Mouse (Mus musculus) frontal cortex, adult (tissue): ENCODE measurements around the gene 4930523C07Rik.

Source experiments
- ATAC-seq: cut with Nextera tagmentation; 2 replicates; pipeline ENCODE4 v1.9.2; 2017; ENCODE audit warnings: mild to moderate bottlenecking, moderate library complexity, mixed read lengths; ENCODE audit not compliant: low TSS enrichment

The 4930523C07Rik gene

DNA sequence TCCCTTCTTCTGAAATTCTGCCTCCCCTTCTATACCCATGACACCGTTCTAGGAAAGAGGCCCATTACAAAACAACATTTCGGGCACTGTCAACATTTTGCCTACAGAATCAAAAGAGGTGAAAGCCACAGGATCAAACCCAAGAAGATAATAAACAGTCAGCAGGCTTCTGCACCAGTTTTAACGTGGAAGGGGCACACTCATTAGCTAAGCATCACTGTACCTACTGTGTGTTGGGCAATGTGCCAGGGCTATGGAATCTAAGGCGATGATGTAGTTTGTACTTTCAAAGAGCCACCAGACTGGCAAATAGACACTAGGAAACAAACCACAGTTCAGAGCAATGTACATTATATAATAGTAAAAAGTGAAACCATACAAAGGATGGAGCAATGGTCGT is 1.8 kb downstream of the 4930523C07Rik start:
- no peak for ATAC-seq

GRCm38 (mm10) chr1:160046786-160047185 is 2.6 kb downstream of the 4930523C07Rik start:
- ATAC-seq, result no peak

GRCm38 (mm10) chr1:160047481-160047931 is 3.3 kb downstream of the 4930523C07Rik start:
- no peak for ATAC-seq

DNA sequence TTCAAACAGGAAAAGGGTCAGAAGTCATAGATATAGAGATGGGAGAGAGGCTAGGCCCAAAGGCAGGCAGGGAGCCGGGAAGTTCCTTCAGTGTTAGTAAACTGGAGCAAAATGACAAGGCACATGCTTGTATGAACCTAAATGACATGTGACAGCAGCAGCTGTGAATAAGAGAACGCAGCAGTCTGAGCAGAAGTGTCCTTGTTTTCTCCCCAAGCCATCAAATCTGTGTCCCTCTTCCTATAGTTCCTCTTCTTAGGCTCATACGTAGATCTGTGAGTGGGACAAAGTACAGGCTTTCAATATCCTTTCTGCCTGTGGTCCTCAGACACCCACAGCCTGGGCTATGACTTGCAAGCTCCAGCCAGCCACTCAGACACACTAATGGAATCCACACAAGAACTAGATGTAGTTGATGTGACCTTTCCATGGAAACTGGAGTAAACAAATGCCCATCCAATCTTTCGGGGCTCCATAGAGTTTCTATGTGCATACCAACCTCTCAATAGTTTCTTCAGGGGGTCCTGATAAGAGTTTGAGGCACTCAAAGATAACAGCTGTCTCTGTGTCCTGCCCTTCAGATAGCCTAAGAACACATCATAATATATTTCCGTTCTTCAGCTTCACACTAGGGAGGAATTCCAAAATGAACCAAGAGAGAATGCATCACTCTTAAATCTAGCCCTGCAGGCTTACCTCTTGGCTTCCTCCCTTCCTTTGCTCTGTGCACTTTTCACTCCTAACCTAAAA is 5.1 kb downstream of the 4930523C07Rik start:
- ATAC-seq, result no peak

DNA sequence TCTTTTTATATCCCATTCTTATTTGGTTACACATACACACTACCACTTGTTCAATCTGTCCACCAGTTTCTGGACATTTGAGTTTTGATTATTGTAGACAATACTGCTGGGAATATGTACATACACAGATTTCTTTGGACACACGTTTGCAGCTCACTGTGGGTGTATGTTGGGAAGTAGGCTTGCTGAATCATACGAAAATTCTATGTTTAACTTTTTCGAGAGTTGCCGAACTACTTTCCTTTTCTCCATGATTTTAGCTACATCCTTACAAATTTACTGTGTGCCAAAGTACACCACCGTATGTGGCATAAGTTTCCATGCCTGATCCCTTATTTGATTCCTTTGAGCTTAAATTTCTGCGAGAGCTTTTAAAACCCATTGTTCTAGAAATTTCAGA is 6.7 kb downstream of the 4930523C07Rik start:
- ATAC-seq, result peak; percentile 93

GRCm38 (mm10) chr1:160052556-160053315 is 8.6 kb downstream of the 4930523C07Rik start:
- ATAC-seq, result no peak

DNA sequence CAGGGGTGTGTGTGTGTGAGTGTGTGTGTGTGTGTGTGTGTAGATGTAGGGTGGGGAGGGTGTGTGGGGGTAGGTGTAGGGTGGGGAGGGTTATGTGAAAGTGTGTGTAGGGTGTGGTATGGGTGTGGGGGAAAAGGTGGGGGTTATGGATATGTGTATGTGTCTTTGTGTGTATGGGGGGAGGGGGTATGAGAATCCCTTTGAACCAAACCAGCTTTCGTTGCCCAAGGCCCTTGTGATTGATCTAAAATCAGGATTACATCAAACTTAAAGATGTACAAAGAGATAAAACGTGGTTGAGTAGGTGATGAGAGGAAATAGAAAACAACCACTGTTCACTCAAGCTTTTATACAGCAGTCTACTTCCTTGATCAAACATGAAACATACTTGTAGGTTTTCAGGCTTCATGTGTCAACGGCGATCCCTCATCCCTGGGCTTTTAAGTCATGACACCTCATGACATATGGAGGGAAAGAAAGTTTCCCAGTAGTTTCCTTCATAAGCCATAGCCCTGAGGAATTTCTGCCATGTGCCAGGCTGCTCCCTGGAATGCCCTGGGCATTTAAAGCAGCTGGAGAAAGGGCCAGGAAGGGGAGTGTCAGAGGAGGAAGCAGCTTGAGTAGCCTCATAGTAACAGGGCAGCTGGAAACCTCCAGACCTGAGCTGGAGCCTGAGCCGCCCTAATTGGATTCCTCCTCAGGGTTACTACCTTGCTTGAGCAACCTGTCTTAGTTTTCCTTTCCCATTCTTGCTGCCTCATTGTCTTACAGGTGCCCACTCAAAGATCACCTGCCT is 9.5 kb downstream of the 4930523C07Rik start:
- no peak for ATAC-seq

GRCm38 (mm10) chr1:160054366-160055078 is 10.3 kb downstream of the 4930523C07Rik start:
- no peak for ATAC-seq

DNA sequence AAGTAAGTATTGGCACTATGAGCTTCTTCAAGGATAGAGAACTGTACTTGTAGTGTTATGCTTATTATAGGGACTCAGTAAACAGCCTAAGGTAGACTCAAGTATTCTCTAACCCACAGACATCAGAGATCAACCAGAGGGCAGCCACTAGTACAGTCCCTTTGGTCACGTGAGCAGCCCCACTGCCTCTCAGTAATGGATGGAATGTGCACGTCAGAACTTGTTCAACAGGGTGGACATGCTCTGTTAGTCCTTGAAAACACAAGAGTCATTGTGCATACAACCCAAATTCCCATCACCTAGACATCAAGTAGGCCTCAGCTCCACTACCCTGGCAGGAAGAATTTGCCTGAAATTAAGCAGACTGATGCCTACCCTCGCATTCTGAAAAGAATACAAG is 13.5 kb downstream of the 4930523C07Rik start:
- no peak for ATAC-seq

- no peak for ATAC-seq
These were observed 15.7 kb downstream of the 4930523C07Rik start for GRCm38 (mm10) chr1:160059908-160060307.

- ATAC-seq, result no peak
These were observed 16.4 kb downstream of the 4930523C07Rik start for GRCm38 (mm10) chr1:160060542-160060941.

- ATAC-seq, result no peak
These were observed 17.1 kb downstream of the 4930523C07Rik start for GRCm38 (mm10) chr1:160061321-160061720.

DNA sequence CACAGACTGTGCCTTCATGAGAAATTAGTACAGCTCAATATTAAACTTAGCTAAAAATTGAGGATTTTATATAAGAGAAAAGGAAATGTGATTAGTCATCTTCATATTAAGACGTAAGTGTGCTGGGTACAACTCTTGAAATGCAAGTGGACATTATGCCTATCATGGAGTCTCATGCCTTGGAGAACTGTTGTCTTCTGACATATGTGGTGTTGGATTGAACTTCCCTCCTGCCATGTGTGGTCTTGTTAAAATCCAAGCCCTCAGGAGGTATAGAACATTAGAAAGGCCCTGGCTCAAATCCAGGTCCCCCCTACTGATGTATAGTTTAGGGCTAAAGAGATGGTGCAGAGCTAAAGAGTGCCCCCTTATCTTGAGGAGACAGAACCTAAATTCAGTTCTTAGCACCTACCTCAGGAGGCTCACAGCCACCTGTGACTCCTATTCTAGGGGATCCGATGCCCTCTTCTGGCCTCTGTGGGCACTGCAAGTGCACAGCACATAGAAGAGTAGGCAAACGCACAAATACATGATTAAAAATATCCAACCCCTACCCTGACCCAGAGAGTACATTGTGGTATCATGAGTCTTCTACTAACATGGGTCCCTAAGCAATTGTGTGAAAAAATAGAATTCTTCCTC is 17.7 kb downstream of the 4930523C07Rik start:
- ATAC-seq, result no peak

- no peak for ATAC-seq
These were observed 20.5 kb downstream of the 4930523C07Rik start for GRCm38 (mm10) chr1:160064547-160065144.

DNA sequence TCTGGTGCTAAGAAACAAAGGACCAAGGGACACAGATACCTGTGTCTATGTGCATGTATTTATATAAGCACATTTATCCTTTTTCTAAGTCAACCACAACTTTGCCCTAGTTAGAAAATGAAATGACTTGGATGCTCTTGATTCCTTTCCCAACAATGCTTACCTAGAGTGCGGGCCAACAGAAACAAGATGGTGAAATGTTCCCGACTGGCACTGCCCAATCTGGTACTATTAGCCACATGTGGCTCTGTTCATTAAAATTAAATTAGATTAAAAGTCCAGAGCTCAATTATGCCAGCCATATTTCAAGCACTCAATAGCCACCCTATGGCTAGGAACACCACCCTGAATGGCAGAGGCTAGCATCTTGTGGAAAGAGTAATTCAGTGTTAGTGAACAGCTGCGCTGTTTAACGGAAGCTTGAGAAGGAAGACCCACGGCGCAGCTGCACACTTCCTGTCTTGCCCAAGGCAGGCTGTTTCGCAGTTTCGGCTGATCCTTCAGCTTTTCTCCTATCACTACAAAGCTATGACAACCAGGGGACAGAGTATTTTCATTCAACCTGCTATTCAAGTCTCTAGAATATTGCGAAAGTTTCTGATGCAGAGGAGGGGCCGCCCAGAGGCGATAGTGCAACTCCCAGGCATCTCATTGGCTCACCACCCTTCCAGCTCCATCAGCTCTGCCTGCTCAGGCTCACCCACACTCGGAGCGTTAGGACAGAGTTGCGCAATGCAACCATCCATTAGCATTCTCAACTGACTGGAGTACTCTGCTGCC is 34.9 kb downstream of the 4930523C07Rik start:
- peak; percentile 36; the same call in 1 of the 2 replicates for ATAC-seq

DNA sequence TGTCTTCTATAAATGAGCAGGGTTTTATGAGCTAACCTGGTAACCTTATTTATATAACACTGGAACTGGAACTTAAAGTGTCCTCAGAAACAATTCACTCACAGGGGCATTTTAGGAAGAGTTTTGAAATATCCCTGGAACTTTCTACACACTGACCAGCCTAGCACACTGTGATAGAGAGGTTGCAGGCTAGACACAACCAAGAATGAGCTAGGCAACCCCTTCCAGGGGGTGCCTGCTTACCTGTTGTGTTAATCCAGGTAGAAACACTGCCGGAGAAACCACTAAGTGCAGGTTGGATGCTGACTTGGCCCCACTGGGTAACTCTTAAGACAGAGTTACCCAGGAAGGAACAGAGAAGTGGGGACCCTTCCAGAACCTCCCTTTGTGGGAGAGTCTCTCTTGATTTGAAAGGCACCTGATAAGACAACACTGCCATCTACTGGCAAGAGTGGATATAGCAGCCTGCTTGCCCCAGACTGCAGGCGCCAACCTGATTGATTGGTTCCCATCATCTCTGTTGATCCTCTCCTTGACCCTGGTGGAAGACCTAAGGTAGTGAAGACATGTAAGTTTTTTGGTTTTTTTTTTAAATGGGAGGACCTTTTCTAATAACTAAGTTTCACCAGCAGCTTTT is 36.7 kb downstream of the 4930523C07Rik start:
- ATAC-seq, result peak; percentile 80

- ATAC-seq, result 0 out of 2 replicates have a peak, but pooled peaks have one; percentile 56
These were observed 38.5 kb downstream of the 4930523C07Rik start for GRCm38 (mm10) chr1:160082647-160083046.

DNA sequence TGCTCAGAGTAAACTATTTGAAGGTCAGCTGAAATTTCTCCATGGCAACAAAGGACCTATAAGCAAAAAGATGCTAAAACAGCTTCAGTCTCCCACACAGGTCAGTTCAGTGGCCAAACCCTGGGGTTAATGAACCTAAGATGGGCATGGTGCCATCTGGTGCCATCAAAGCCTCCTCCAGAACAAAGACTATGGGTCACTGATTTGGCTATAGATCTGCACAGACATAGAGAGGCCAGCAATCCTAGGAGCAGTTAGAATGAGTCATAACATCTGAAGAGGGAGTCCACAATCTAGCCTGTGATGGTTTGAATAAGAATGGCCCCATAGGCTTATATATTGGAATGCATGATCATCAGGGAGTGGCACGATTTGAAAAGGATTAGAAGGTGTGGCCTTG is 40.1 kb downstream of the 4930523C07Rik start:
- ATAC-seq, result no peak

GRCm38 (mm10) chr1:160086651-160087050 is 42.5 kb downstream of the 4930523C07Rik start:
- ATAC-seq, result no peak
